Mouse (Mus musculus) midbrain, embryonic 16.5 days (tissue): ENCODE data around the gene Akt3. TPM values are rescaled to one million over a fixed set of nuclear protein-coding genes. Genes with fewer than 3 reads are reported as not detected.

Experiments used
- ATAC-seq: fragments of 200-750 bp; cut with Nextera tagmentation; 2 replicates; pipeline ENCODE4 v1.8.0; 2017; ENCODE audit warnings: moderate TSS enrichment
- H3K27ac ChIP-seq: fragments of 300-500 bp; sonication (generic); 2 replicates; pipeline ENCODE4 v1.5.1; 2014; ENCODE audit warnings: mild to moderate bottlenecking, low read length, mixed read lengths
- H3K27me3 ChIP-seq: fragments of 300-500 bp; sonication (generic); 2 replicates; pipeline ENCODE4 v1.6.1; 2014; ENCODE audit warnings: low read depth, low read length, mixed read lengths; ENCODE audit not compliant: control insufficient read depth, insufficient read depth
- H3K36me3 ChIP-seq: fragments of 300-500 bp; sonication (generic); 2 replicates; pipeline ENCODE4 v1.6.1; 2014; ENCODE audit warnings: mild to moderate bottlenecking, low read length, moderate library complexity, mixed read lengths; ENCODE audit not compliant: control insufficient read depth, insufficient read depth
- H3K4me1 ChIP-seq: fragments of 300-500 bp; sonication (generic); 2 replicates; pipeline ENCODE4 v1.6.1; 2014; ENCODE audit warnings: mild to moderate bottlenecking, low read length, mixed read lengths; ENCODE audit not compliant: control insufficient read depth, insufficient read depth
- H3K4me2 ChIP-seq: fragments of 300-500 bp; sonication (generic); 2 replicates; pipeline ENCODE4 v1.6.1; 2014; ENCODE audit warnings: mild to moderate bottlenecking, low read length, mixed read lengths
- H3K4me3 ChIP-seq: fragments of 300-500 bp; sonication (generic); 2 replicates; pipeline ENCODE4 v1.5.1; 2014; ENCODE audit warnings: low read depth, mild to moderate bottlenecking, low read length, moderate library complexity, mixed read lengths
- H3K9ac ChIP-seq: fragments of 300-500 bp; sonication (generic); 2 replicates; pipeline ENCODE4 v1.6.1; 2014; ENCODE audit warnings: low read depth, low read length, mixed read lengths
- H3K9me3 ChIP-seq: fragments of 300-500 bp; sonication (generic); replicated peaks from 2 replicates; pipeline ENCODE4 v1.6.1; 2014; ENCODE audit warnings: mild to moderate bottlenecking, low read length, mixed read lengths; ENCODE audit not compliant: control insufficient read depth, poor library complexity, severe bottlenecking
- WGBS: fragments of 180-500 bp; shearing (Covaris S2); extraction: QIAGEN DNeasy Blood & Tissue Kit; methylation state at CpG from one replicate; pipeline ENCODE4 v1.1.7; 2014; 5-methylcytosine and 5-hydroxymethylcytosine counted together
- polyA plus RNA-seq: library from polyadenylated mRNA; unstranded; fragments of >200 nt; fragmentation: Nextera tagmentation; extraction: Ambion mirVana; gene quantifications from 2 replicates; pipeline ENCODE4 v1.2.1, GENCODE M21; 2015

The Akt3 gene
- polyA plus RNA-seq, 1 experiment from 2014 or later = 21.9 TPM

DNA sequence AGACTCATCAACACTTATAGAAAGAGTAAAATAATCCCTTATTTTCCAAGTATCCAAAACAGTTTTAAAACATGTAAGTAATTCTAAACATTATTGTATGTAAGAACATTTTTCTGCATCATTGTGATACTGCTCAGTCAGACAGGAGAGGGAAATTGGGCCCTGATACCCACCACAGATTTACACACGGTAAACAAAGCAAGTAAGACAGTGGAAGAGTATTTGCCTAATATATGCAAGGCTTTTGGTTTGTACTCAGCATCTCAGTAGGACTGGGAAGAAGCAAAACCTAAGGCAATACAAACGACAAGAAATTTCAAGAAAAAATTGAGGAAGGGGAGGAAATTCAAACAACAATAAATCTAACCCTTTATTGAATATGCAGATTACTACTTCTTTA is 92.2 kb downstream of the Akt3 start:
- no peak overlapping the region for H3K9ac ChIP-seq
- no peaks in the 10 kb centered on the region for H3K27me3 ChIP-seq
- no peak overlapping the region for H3K4me3 ChIP-seq
- no peak overlapping the region for H3K27ac ChIP-seq
- 18% methylated on average over 2 of the region's 2 CpGs for WGBS
- ATAC-seq = no peak
- no peaks in the 10 kb centered on the region for H3K9me3 ChIP-seq
- no peaks in the 10 kb centered on the region for H3K4me1 ChIP-seq
- no peaks in the 10 kb centered on the region for H3K36me3 ChIP-seq
- no peak overlapping the region for H3K4me2 ChIP-seq

DNA sequence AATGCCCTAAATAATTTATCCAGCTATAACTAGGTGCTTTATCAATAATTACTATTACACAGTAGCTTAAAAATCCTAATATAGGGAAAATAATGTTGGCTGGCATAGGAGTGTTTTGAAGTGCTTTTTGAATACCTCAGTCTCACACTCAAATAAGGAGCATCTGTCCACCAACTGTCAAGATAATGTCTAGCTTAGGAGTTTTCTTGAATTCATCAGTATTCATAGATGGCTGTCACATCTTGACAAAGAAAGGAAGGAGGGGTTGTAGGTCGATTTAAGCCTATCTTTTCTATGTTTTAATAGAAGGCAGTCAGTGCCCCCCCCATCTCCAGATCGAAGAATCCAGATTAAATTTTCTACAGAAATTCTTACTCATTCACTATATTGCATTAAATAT is 92.7 kb downstream of the Akt3 start:
- H3K4me2 ChIP-seq = no peak overlapping the region
- no peak overlapping the region for H3K9ac ChIP-seq
- H3K4me3 ChIP-seq = no peak overlapping the region
- 33% methylated on average over 2 of the region's 2 CpGs for WGBS
- no peaks in the 10 kb centered on the region for H3K36me3 ChIP-seq
- no peak overlapping the region for H3K27ac ChIP-seq
- H3K27me3 ChIP-seq = no peaks in the 10 kb centered on the region
- no peaks in the 10 kb centered on the region for H3K9me3 ChIP-seq
- ATAC-seq = no peak
- no peaks in the 10 kb centered on the region for H3K4me1 ChIP-seq

DNA sequence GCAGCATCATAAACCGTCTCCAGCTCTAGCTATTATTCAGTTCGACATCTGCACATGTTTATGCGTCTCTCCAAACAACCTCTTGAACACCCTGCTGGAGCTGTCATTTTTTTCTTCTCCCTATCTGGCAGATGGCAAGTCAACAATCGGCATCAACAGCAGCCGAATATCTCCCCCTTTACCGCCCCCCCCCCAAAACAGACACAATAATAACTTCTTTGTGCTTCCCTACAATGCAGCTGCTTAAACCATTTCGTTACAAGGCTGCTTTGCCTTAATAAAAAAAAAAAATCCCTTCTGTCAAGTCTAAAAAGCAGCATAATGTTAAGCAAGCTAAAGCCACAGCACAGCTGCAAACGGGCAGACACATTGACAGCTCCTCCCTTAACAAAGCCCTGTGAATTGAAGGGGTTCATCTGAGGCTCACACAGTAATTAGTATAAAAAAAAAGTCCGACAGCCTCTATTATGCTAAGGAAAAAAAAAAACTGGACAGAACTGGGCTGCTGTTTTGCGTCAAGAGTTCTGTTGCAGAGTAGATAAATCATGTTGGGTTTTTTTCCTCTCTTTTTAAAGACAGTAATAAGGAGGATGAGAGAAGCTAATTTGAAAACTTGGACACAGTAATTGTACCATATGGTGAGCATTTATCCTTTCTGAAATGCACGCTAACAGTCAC is 107.5 kb downstream of the Akt3 start:
- no peaks in the 10 kb centered on the region for H3K36me3 ChIP-seq
- peak overlapping the region; percentile 31 for H3K4me3 ChIP-seq
- H3K4me1 ChIP-seq = peaks cover 11% of the 10 kb centered on the region
- peak; percentile 80 for ATAC-seq
- no peaks in the 10 kb centered on the region for H3K9me3 ChIP-seq
- WGBS = 3% methylated on average over 11 of the region's 11 CpGs
- H3K4me2 ChIP-seq = peak overlapping the region; percentile 55
- peak overlapping the region; percentile 54 for H3K9ac ChIP-seq
- H3K27me3 ChIP-seq = no peaks in the 10 kb centered on the region
- peak overlapping the region; percentile 66 for H3K27ac ChIP-seq

DNA sequence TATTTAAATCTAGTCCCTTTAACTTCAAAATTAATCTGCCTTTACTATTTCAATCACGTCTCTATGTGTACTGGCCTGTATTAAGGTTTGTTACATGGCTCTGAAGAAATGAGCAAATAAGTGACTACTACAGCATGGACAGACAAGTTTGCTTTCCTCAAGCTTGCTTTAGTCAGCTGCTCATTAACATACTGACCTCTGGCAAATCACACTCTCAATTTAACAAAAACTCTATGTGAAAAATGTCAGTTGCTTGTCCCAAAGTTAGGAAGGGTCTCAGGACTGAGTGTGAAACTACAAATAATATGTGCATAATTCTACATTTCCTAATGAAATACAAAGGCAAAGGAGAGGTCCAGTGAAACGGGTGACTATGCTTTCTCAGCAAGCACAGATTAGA is 109.3 kb downstream of the Akt3 start:
- Histone ChIP-seq H3K36me3 (no peaks in the 10 kb centered on the region), H3K27me3 (no peaks in the 10 kb centered on the region), H3K27ac (no peak overlapping the region), H3K4me1 (peaks cover 11% of the 10 kb centered on the region), H3K4me3 (no peak overlapping the region), H3K9me3 (no peaks in the 10 kb centered on the region), H3K9ac (no peak overlapping the region), H3K4me2 (no peak overlapping the region)
- no peak for ATAC-seq
- 11% methylated on average over 2 of the region's 2 CpGs for WGBS

DNA sequence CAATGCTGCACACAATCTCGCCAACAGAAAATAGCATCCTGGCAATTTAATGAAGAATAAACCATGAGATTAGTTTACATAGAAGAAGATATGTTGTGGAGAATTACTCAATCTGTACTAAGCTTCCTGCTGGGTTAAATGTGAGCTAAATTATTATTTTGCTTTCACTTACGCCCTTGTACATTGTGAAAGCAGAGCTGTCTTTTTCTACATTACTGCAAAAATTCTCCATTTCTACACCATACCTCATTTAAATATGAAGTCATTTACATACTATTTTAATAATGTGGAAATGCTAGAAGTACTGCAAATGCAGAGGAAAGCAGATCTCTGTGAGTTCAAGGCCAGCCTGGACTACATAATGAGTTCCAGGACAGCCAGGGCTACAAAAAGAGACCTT is 116.5 kb downstream of the Akt3 start:
- no peak overlapping the region for H3K27ac ChIP-seq
- H3K27me3 ChIP-seq = no peaks in the 10 kb centered on the region
- H3K36me3 ChIP-seq = no peaks in the 10 kb centered on the region
- no peak overlapping the region for H3K4me3 ChIP-seq
- no peak overlapping the region for H3K9ac ChIP-seq
- WGBS = 83% methylated on average over 2 of the region's 2 CpGs
- ATAC-seq = no peak
- no peak overlapping the region for H3K4me2 ChIP-seq
- H3K9me3 ChIP-seq = no peaks in the 10 kb centered on the region
- no peaks in the 10 kb centered on the region; the same call in 1 of the 2 replicates for H3K4me1 ChIP-seq

DNA sequence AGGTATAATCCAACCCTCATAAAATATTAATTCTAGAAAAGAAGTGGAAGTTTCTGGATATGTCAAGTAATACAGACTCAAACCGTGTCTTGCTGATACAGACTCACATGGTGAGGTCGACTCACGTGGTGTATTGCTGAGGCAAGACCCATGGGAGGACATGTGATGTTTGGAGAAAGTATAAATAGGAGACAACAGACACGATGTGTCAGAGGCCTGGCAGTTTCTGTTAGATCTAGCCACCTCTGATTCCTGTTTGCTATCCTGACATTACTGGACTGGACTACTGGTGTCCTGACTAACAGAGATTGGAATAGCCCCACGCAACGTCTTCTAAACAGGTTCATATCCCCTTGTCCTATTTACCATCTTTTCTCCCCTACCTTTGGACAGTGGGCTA is 118.4 kb downstream of the Akt3 start:
- no peak overlapping the region for H3K4me2 ChIP-seq
- H3K9ac ChIP-seq = no peak overlapping the region
- no peaks in the 10 kb centered on the region; the same call in 1 of the 2 replicates for H3K4me1 ChIP-seq
- H3K27me3 ChIP-seq = no peaks in the 10 kb centered on the region
- H3K4me3 ChIP-seq = no peak overlapping the region
- 86% methylated on average over 6 of the region's 6 CpGs for WGBS
- no peaks in the 10 kb centered on the region for H3K36me3 ChIP-seq
- ATAC-seq = no peak
- H3K9me3 ChIP-seq = no peaks in the 10 kb centered on the region
- no peak overlapping the region for H3K27ac ChIP-seq

DNA sequence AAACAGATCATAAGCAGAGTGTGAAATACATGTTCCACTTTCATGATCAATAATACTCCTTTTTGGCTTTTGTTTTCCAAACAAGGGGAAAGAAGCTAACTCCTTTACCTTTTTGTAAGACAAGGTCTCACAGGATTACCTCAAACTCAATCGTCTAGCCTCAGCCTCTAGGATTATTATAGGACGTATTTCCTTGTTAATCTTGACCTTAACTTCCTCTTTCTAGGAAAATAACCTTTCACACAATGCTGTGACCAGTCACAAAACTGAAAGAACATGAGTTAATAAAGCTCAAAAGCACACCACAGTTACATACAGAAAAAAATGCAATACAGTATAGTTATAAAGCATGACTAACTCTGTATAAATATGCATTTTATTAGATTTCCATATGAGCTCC is 126.5 kb downstream of the Akt3 start:
- H3K9ac ChIP-seq = no peak overlapping the region
- ATAC-seq = no peak
- no peaks in the 10 kb centered on the region for H3K9me3 ChIP-seq
- H3K4me3 ChIP-seq = no peak overlapping the region
- peaks cover 2% of the 10 kb centered on the region; the same call in 1 of the 2 replicates for H3K4me1 ChIP-seq
- 68% methylated on average over 2 of the region's 2 CpGs for WGBS
- H3K4me2 ChIP-seq = no peak overlapping the region
- H3K36me3 ChIP-seq = no peaks in the 10 kb centered on the region
- no peaks in the 10 kb centered on the region for H3K27me3 ChIP-seq
- H3K27ac ChIP-seq = no peak overlapping the region

DNA sequence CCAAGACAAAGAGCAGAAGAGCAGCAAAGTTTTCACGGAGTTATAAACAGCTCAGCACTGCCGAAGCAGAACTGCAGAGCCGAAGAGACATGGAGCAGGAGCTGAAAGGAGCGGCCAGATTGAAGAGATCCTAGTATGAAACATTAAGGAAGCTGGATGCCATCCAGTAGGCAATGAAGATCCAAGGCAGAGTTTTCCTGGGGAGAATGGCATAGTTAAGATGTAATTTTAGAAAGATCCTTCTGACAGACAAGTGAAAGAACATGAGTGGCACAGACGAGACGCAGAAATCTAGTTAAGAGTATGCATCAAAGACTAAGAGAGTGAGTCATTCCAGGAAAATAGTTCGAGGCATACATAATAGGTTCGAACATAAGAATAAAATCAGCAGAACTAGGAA is 131.3 kb downstream of the Akt3 start:
- Histone ChIP-seq H3K4me3 (no peak overlapping the region), H3K27me3 (no peaks in the 10 kb centered on the region), H3K27ac (no peak overlapping the region), H3K4me2 (no peak overlapping the region), H3K9me3 (no peaks in the 10 kb centered on the region), H3K36me3 (no peaks in the 10 kb centered on the region), H3K4me1 (0 out of 2 replicates have a peak, but pooled peaks cover under 1% of the 10 kb centered on the region), H3K9ac (no peak overlapping the region)
- ATAC-seq = no peak
- WGBS = 80% methylated on average over 8 of the region's 8 CpGs

DNA sequence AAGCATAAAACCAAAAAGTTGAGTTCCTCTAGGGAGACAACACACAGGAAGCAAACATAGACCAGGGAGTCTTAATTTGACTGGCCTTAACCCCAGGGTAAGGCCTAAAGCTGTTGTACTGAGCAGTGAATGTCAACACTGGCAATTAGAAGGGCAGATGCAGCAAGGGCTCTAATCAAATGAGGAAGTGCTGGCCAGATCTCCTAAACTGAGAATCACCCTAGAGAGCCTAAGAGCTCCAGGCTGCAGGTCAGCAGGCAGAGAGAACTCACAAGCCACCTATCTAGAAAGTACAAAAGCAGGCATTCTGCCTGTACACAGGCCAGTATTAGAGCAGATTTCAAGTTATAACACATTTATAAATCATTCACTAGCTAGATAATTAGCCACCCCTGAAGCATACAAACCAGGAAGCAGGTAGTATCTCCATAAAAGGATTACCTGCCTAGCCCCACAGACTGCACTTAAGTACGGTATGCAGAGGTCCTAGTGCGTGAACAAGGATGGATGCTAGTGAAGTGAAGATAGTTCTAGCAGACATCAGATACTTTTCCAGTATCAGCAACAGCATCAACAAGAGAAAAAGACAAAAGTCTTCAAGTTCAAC is 147.2 kb downstream of the Akt3 start:
- 94% methylated on average over 2 of the region's 2 CpGs for WGBS
- H3K4me2 ChIP-seq = no peak overlapping the region
- no peak overlapping the region for H3K4me3 ChIP-seq
- no peaks in the 10 kb centered on the region for H3K27me3 ChIP-seq
- H3K9ac ChIP-seq = no peak overlapping the region
- 0 out of 2 replicates have a peak, but pooled peaks cover 7% of the 10 kb centered on the region for H3K4me1 ChIP-seq
- ATAC-seq = 0 out of 2 replicates have a peak, but pooled peaks have one; percentile 45
- H3K36me3 ChIP-seq = no peaks in the 10 kb centered on the region
- no peaks in the 10 kb centered on the region for H3K9me3 ChIP-seq
- H3K27ac ChIP-seq = no peak overlapping the region
